Mouse (Mus musculus): Measurements from ENCODE around the gene Fam229a. TPM values are rescaled to one million over a fixed set of nuclear protein-coding genes. Genes with fewer than 3 reads are reported as not detected.

Gene Fam229a
- total RNA-seq, 2 experiments from 2014 or later, result not detected

DNA sequence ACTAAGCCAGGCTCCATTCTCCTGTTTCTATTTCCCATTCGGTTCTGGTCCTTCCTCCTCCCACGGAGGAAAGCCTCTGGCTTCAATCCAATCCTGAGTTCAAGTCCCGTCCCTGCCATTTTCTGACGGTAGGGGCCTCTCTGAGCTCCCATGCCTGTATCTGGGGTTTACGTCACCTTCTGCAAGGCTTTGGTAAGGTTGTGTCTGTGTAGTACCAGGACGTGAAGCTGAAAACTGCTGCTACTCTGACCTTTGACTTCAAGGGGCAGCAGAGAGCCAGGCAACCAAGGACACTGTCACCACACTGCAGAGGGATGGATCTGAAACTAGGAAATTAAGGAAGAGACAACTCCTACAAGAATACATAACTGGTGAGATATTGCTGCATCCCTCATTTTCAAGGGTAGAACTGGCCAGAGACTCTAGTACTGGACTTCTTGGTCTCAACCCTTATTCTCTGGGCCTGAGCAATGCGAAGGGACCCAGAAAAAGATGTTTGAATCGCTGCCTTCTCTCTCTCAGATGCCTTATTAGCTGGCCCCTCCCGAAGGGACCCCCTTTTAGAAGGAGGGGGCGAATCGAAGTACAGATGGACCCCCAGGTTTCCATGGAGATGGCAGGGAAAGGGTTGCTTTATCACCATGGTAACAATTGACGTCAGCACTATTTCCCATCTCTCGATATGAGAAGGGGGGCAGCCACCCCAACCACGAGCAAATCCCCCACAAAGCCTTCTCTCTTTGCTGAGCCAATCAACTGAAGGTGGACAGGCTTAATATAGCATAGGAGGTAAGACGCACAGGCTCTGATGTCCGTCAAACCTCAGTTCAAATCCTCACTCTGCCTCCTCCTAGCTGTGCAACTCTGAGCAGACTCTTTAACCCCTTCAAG lies 4.9 kb downstream of the Fam229a start:
- DNase-seq, result no peak

DNA sequence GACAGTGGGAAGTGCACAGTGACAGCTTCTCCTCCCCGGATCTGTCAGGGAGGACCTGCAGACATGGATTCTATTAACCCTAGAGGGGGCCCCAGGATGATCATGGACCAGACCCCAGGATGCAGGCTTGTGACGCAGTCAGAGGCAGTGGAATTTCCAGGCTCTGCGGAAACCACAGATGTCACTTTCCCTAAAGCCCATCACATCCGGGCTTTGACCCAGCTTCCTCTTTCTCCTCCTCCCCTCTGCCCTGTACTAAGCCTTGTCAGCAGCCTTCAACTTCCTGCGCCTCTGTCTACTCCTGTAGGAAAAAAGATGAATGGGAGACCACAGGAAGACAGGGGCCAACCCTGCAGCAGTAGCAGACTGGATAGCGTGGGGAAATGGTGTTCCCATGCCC lies 5.6 kb downstream of the Fam229a start:
- DNase-seq, result no peak

DNA sequence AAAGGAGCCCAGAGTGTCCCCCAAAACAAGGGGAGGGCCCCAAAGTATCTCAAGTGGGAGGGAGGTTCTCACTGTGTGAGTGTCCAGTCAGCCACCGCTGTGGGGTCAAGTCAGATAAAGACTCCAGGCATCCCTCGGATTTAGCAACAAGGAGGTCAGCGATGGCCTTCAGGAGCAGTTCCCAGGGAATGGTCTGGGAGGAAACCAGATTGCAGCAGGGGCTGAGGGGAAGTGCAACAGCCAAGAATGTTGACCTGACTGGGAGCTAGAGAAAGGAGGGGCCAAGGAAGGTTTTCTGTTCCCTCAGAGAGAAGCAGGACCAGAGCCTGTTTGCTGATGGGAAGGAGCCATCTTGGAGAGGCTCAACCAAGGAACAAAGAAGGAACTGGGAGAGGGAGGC lies 8.0 kb downstream of the Fam229a start:
- no peak for DNase-seq

DNA sequence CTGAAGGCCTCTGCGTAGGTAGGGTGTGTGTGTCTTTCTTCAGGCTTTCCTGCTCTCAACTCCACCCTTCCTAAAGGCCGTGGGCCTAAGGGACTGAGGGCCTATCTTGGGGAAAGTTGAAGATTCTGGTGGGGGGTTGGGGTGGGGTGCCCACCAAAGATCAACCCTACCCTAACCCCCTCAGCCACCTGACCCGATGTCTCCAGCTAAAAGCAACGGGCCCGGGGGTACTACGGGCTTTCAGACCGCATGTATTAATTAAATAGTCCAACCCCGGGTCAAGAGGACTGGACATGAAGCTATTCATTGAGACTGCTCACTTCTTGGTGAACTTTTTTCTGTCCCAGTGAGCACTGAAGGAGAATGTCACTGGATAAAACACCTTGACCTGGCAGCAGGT lies 9.0 kb downstream of the Fam229a start:
- no peak for DNase-seq

DNA sequence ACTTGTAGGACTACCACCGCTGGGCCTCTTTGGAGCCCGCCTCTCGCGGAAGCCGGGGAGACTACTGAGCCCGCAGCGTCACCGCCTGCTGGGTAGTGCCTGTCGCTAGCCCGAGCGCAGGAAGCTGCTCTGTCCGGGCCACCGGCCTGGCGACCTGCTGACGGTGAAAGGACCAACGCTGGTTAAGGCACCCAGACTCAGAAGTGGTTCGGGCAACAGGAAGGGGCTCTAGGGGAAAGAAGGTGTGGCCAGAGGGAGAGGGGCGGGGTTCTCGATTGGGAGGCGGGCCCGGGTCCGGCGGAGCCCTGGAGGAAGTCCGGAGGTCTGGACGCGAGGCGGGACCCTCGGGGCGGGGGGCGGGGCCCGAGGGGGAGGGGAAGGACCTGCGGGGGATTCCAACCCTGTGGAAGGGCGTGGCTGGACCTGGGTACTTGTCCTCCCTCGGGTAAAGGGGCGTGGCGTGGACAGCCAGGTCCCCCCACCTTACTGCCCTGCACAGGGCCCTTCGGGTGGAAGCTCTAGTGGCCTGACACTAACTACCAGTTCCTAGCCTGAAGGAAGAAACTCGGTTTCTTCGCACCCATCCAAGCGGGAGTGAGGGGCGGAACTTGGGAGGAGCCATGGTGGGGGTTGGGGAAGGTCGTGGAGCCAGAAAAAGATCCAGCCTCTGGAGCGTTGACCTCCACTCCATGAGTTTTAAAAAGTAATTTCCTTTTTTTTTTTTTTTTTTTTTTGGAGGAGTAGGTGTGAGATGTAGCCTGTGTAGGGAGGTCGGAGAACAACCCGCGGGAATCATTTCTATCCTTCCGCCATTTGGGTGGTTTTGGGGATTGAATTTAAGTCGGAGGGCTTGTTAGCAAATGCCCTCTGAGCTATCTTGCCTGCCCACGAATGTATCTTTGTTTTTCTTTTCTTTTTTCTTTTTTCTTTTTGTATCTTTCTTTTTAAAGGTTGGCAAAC lies 9.9 kb downstream of the Fam229a start:
- peak; percentile 90 for DNase-seq

DNA sequence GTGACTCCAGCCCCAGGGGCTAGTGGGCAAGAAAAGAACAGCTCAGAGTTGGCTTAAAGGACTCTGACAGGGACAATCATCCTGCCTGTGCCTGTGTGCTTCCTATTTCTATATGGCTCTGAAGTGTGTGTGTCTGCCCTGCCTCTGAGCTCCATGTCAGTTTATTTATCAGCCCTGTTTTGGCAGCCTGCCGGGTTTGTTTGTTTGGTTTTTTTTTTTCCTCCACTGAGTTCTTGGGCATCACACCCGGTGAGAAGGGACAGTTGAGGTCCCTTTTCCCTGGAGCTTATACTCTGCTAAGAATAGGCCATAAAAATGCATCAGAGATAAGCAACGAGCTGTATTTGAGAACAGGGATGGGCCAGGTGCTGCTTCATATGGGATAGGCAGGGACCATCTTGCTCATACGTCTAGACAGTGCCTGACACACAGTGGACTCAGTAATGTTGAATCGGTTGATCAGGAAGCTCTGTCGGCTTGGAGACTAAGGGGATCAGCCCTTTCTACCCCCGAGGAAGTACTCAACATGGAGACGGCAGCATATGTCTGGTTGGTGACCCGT lies 11.4 kb downstream of the Fam229a start:
- DNase-seq, result no peak

DNA sequence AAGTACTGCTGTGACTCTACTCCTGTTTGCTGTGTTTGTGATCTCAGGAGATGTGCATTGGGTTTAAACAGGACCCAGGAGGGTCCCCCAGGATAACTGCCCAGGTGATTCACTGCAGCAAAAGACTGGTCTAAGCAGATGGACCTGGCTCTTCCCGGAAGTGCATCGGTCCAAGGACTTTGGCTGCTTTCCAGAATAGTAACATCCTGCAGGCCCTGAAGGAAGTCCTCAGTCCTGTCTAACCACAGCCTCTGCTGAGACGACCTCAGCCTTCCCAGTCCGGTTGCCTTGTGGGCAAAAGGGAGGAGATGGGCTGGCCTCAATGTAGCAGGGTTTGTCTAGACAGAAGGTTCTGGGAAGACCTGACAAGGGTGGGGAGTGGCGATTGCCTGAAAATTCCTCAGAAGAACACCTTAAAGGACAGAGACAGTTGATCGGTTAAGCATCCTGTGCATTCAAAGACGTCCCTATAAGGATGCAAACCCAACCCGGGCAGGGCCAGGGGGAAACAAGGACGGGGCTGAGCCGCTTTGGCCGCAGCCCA lies 12.0 kb downstream of the Fam229a start:
- no peak for DNase-seq

DNA sequence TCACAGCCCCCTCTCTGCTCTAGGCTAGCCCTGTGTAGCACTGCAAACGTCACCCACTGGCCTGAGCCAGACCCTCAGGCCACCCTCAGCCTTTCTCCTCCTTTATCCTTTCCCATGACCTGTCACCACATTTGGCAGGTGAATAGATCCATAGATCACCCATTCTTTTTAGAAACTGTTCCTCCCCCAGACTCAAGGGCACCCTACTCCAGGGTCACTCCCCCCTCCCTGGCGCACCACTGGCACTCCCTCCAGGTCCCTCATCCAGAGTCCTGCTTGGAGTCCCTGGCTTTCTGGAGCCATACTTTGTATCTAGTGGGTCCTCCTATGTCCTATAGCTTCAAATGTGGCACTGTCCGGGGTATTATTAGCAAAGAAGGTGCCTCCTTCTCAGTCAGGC lies 14.5 kb downstream of the Fam229a start:
- DNase-seq, result no peak

DNA sequence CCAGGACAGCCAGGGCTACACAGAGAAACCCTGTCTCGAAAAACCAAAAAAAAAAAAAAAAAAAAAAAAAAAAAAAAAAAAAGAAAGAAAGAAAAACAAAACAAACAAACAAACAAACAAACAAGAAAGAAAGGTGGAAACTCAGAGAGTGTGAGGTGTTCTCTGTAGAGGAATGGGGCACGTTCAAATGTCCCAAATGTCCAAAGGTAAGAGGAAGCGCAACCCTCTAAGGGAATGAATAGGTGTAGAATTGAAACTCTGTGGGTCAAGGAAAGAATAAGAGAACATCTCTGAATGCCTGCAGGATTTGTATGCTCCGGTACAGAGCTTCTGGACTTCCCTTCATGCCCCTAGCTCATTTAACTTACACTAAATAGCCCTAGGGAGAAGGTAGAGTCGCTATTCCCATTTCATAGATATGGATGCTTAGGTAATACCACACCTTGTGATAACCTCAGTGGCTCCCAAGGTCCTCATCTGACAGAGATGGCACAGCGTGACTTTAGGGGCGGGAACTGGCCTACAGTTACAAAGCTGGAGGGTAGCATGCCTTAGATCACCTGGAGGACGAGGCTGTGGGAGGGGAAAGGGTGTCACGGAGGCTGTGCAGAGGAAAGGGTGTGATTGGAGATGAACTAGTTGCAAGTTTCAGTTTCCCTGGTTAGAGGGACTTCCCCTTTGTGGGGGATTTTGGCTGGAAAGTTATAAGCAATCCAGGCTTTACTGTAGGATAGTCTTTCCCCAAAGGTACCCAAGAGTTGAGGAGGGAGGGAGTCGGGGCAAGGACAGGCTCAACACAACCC lies 16.6 kb downstream of the Fam229a start:
- no peak for DNase-seq

DNA sequence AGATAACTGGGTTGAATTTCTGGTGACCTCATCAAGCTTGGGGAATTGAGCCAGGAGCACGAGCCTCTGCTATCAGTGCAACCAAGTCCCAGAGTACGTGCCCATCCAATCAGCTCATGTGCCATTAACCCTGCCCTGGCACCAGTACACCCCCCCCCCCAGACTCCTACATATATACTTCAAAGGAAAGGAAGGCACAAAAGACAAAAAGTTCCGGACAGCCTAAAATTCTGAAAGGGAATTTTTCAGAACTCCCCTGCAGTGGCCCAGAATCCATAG lies 17.2 kb downstream of the Fam229a start:
- no peak for DNase-seq

DNA sequence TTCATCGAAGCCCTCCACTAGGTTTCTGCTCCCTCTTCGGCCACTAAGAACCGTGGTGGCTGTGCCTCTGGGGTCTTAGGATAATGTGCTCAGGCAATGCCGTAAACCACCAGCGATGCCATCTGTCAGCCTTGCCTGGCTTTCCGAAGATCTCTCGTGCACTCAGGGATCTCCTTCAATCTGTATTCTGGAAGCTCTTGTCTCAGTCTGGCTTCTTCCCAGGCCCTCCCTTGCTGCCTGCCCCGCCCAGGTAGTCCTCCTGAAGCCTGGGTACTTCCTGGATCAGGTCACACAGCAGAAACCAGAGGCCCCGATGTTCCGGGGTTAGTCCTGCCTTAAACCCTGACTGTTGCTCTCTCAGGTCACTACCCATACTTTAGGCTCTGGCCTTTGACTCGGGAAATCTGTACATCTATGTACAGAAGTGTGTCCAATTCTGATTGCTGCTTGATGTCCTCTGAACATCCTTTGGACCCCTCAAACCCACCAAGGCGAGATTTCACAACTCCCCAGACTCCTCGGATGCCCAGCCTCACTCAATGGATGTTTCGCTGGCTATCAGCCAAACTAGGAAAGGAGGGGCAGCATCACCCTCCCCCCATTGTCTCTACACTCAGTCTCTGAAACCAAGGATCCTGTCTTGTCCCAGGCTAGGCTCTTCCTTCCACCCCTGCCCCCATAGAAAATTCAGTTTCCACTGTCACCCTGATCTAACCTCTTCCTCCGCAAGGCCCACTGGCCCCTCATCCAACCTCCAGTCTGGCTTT lies 18.0 kb downstream of the Fam229a start:
- no peak for DNase-seq

DNA sequence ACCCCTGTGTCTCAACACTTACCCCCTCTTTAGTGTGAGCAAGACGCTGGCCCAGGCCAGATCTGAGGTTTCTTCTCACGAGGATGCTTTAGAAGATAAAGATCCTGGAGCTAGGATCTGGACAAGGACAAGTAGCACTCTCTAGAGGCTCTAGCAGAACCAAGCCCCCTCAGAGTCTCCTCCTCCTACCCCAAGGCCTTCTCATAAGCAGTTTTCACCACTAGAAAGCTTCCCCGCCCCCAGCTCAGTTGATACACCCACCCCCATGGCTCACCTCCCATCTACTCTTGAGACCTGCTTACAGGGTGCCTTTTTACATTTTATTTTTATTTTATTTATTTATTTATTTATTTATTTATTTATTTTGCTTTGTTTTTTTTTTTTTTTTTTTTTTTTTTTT lies 18.7 kb downstream of the Fam229a start:
- no peak for DNase-seq

DNA sequence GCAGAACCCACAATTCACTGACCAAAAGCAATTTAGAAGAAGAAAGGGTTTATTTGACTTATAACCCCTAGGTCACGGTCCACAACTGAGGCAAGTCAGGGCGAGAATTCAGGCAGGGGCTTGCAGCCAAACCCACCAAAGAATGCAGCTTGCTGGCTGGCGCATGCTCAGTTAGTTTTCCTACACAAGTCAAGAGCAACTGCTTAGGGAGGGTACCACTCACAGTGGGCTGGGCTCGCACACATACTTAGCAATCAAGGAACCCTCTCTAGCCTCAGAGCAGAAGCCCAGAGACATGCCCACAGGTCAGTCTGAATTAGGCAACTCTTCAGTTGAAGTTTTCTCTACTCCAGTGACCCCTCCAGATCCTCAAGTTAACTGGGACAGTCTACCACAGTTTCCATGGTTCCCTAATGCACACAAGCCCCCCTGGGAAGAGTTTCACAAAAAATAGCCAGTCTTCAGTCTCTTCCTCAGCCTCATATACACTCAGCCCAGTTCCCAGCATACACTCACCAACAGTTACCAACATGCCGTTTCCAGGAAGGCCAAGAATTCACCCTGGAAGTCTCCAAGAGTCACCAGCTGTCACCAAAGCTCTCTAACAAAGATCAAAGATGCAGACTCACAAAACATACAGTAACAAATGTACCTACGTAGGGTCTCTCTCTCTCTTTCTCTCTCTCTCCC lies 19.9 kb downstream of the Fam229a start:
- DNase-seq, result no peak

DNA sequence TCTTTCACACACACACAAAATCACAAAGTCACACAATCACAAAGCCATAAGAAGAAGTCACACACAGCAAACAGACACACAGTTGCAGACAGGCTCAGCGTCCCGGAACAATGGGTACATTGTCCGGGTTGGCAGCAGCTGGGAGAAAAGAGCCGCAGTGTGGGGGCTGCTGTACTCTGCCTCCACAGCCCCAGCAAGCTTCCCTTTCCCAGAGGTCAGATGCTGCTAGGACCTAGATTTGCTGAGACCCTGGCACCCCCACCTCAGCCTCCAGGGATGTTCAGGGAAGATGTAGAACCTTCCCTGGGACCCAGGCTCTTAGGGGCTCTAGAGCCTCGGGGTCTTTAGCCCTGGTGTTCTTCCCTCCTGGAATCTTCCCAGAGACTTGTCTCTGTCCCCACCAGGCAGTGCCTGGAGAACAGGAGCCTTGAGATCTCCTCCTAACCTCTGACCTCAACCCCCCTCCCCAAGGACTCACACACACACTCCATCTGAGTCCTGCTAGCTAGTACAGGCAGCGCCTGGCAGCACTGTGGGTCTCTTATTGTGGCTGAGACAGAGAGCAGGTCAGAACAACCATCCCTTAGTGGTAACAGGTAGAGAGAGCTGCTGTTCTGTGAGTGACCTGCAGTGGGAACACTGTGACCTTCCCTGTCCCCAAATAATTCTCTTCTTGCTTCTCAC lies 20.6 kb downstream of the Fam229a start:
- no peak for DNase-seq

DNA sequence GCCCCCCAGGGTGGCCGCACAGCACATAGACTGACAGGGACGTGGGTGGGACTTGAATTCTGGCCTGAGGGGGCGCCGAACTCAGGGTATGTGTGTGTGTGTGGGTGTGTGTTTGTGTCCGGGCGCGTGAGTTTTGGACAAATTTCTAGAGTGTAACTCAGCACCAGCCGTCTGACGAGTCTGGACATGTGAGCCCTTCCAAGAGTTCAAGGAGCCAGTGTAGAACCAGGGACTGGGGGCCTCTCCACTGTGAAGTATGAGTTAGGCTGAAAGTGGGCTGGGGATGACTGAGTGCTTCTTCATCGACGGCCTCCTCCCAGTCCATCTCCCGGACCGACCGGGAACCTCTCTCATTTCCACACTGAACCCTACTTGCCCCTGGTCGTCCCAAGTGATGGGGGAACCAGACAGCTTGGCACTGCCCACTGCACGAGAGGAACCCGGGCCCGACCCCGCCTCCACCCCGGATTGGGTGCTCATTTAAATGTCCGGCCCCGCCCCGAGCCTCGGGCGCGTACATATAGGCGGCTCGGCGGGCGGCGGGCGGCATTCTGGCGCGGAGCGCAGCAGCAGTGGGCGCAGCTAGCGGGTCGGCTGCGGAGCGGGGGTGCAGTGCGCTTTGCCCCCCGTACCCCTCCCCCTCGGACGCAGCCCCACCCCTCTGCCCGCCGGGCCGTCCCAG lies 22.2 kb downstream of the Fam229a start, which contains the start of gene Marcksl1:
Gene Marcksl1 (plus strand): TSS at position 496 of the 682 bp plus-strand sequence.
- peak; percentile 76 for DNase-seq

DNA sequence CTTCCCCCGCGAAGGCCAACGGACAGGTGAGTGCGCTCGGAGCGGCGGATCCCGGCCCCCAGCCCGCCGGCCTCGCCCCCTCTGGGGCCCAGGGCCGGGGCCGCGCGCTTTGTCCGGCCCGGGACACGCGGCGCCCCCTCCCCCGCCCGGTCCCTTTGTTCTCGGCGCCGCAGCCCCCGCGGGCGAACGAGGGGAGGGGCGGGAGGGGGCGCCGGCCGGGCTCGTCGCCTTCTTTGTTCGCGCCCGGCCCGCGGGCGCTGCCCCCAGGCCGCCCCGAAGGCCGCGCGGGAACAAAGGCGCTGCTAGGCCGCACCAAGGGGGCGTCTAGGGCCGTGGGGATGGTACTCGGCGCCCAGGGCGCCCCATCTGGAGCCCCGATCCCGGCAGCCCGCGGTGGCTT lies 22.9 kb downstream of the Fam229a start:
- DNase-seq, result no peak

DNA sequence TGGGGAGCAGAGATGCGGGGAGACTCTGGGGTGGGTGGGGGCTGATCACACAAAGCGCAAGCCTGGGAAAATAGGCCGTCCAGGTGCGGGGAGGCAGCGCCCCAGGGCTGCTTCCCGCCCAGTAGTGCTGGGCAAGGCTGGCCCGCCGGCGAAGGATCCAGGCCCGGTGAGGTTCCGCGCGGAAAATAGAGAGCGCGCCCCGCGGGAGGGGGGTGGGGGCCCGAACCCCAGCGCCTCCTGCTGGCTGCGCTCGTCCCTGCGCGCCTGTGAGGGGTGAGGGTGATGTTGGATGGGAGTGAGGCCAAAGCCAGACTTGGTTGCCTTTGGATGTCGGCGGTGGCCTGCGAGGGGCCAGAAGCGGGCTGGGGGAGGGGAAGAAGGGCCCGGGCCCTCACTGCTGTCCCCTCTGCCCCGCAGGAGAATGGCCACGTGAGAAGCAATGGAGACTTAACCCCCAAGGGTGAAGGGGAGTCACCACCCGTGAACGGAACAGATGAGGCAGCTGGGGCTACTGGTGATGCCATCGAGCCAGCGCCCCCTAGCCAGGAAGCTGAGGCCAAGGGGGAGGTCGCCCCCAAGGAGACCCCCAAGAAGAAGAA lies 23.4 kb downstream of the Fam229a start:
- peak; percentile 26 for DNase-seq

DNA sequence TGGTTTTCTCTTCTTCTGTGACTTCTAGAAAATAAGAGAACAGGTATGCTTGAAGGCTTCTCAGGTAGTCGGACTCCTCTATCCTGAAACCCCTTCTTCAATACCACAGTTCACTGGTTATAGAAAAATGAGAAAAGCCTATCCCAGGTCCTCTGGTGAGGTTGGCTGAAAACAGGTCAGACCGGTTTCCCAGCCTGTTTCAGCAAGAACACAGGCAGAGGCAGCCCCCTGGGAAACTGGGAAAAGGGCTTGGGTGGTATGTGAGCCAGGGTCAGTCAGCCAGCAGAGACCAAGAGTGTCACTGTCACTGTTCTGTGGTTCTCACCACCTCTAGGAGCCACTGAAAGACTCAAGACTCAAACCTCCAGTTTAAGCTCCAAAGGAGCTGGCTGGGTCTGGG lies 25.9 kb downstream of the Fam229a start:
- DNase-seq, result no peak

DNA sequence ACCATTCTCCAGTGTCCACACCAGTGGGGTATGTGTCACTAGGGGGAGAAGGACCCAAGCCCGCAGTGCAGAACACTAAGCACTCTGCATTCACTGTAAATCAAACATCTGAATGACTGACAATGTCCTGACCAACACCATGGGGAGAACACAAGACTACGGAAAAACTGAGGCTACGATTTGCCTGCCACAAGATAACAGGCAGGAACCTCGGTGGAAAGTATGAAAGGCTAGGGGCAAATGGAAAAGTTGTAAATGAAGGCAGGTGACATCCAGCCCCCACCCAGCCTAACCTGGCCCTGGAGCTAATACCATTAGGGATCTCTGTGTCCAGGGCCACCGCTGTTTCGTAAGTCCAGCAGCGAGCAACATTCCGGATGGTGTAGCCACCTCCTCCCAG lies 27.5 kb downstream of the Fam229a start:
- no peak for DNase-seq

All from gastrocnemius, postnatal 25 days (tissue).